ENCODE assay signal across 7 mouse cellular contexts in genomic region chr10:111519620-111520370, GRCm38 (mm10). TPM values are rescaled to one million over a fixed set of nuclear protein-coding genes. Genes with fewer than 3 reads are reported as not detected.
A peak's percentile ranks its signal among the peaks of the same experiment; 100 is the strongest.
DNase-seq lines count a peak whose midpoint lies in the region; ATAC-seq lines count a peak whose summit lies in the region.

No protein-coding gene starts in this region.

- peak; percentile 75 for ATAC-seq in cerebellum, adult (ENCODE audit: insufficient number of reproducible peaks, low FRiP score, low TSS enrichment)
- no peak for ATAC-seq in monocyte, adult 5-6 weeks (replicated peaks; ENCODE audit: insufficient number of reproducible peaks, low FRiP score, low TSS enrichment, poor library complexity, severe bottlenecking)
- no peak for ATAC-seq in erythroblast, adult 5-6 weeks (replicated peaks; ENCODE audit: low FRiP score, poor library complexity, severe bottlenecking)

- DNase-seq in ZHBTc4 (ENCODE audit: low read depth, low spot score): peak; percentile 34
- DNase-seq in heart, adult 9 months (ENCODE audit: low spot score in 2 of 2): peak; percentile 52 to 61
- peak; percentile 50 to 66 for DNase-seq in kidney, postnatal 25 days
- no peak for DNase-seq in urinary bladder, postnatal 36 days (ENCODE audit: low spot score in 2 of 2)

RNA-seq across cellular contexts. Expression of gene Phlda1, which starts 13.7 kb away (rescaled TPM):
- 0.19 to 4.2 TPM (median 1.3 TPM) in 3 replicates for total RNA-seq in monocyte, adult 5-6 weeks (2017)
- total RNA-seq in erythroblast, adult 5-6 weeks (2015; ENCODE audit: low replicate concordance): 0.38 and 4.0 TPM in 2 replicates
- 0.84 TPM in 1 of 2 replicates, not detected in the other for total RNA-seq in erythroblast, adult 5-6 weeks (2017; ENCODE audit: low replicate concordance)

RNA-seq across cellular contexts. Expression of gene Nap1l1, which starts 46.8 kb away (rescaled TPM):
- total RNA-seq in monocyte, adult 5-6 weeks (2017): 260 to 307 TPM (median 290 TPM) in 3 replicates
- 105 and 154 TPM in 2 replicates for total RNA-seq in erythroblast, adult 5-6 weeks (2015; ENCODE audit: low replicate concordance)
- 128 and 220 TPM in 2 replicates for total RNA-seq in erythroblast, adult 5-6 weeks (2017; ENCODE audit: low replicate concordance)

Comparison
In these comparisons a context has a peak if more than half of its experiments do, and no peak if none do; other contexts are left out.
1. DNase-seq: peak in ZHBTc4 (single experiment), heart, adult 9 months (2 of 2) and kidney, postnatal 25 days (2 of 2); none in urinary bladder, postnatal 36 days (0 of 2).